Mouse (Mus musculus) liver, embryonic 13.5 days (tissue): ENCODE data around the gene Cdk14. TPM values are rescaled to one million over a fixed set of nuclear protein-coding genes. Genes with fewer than 3 reads are reported as not detected.

Experiments
- ATAC-seq: fragments of 200-750 bp; cut with Nextera tagmentation; 2 replicates; pipeline ENCODE4 v1.8.0; 2017; ENCODE audit warnings: low read depth, mild to moderate bottlenecking, moderate number of reproducible peaks, moderate library complexity
- DNase-seq: peaks from one replicate; pipeline ENCODE4 v3.0.0; 2022
- H3K27ac ChIP-seq: fragments of 300-500 bp; sonication (generic); 2 replicates; pipeline ENCODE4 v1.5.1; 2015; ENCODE audit warnings: moderate library complexity, mild to moderate bottlenecking, inconsistent platforms
- H3K27me3 ChIP-seq: fragments of 300-500 bp; sonication (generic); 2 replicates; pipeline ENCODE4 v1.6.1; 2015; ENCODE audit warnings: mild to moderate bottlenecking, inconsistent platforms
- H3K36me3 ChIP-seq: fragments of 300-500 bp; sonication (generic); 2 replicates; pipeline ENCODE4 v1.6.1; 2015; ENCODE audit warnings: mild to moderate bottlenecking, inconsistent platforms
- H3K4me1 ChIP-seq: fragments of 300-500 bp; sonication (generic); replicated peaks from 2 replicates; pipeline ENCODE4 v1.6.1; 2015; ENCODE audit warnings: inconsistent platforms
- H3K4me2 ChIP-seq: fragments of 300-500 bp; sonication (generic); 2 replicates; pipeline ENCODE4 v1.6.1; 2015; ENCODE audit warnings: inconsistent platforms, mild to moderate bottlenecking, moderate library complexity
- H3K4me3 ChIP-seq: fragments of 300-500 bp; sonication (generic); replicated peaks from 2 replicates; pipeline ENCODE4 v1.5.1; 2015; ENCODE audit warnings: mild to moderate bottlenecking, inconsistent platforms
- H3K9ac ChIP-seq: fragments of 300-500 bp; sonication (generic); 2 replicates; pipeline ENCODE4 v1.6.1; 2015; ENCODE audit warnings: mild to moderate bottlenecking, inconsistent platforms
- H3K9me3 ChIP-seq: fragments of 300-500 bp; sonication (generic); replicated peaks from 2 replicates; pipeline ENCODE4 v1.6.1; 2016; ENCODE audit warnings: inconsistent platforms
- WGBS: fragments of 180-500 bp; shearing (Covaris S2); methylation state at CpG from one replicate; pipeline ENCODE4 v1.1.7; 2015; ENCODE audit not compliant: insufficient replicate concordance; 5-methylcytosine and 5-hydroxymethylcytosine counted together
- polyA plus RNA-seq: library from polyadenylated mRNA; unstranded; fragments of >200 nt; fragmentation: Nextera tagmentation; extraction: Ambion mirVana; gene quantifications from 2 replicates; pipeline ENCODE4 v1.2.1, GENCODE M21; 2015

Gene Cdk14
- 1.4 and 2.1 TPM in 2 replicates for polyA plus RNA-seq

GRCm38 (mm10) chr5:5419992-5420455 is at the start of gene Cdk14:
Gene Cdk14 (minus strand): TSS chr5:5420312.
- 0 out of 2 replicates have a peak within 1 kb of the TSS, but pooled peaks have one; percentile 9 for H3K4me2 ChIP-seq
- WGBS: 18% methylated on average over 9 of the region's 9 CpGs
- no peaks in the 10 kb centered on the region for H3K36me3 ChIP-seq
- H3K4me1 ChIP-seq: no peaks in the 10 kb centered on the region
- peak; percentile 41 for ATAC-seq
- H3K9me3 ChIP-seq: no peaks in the 10 kb centered on the region
- H3K4me3 ChIP-seq: no peak within 1 kb of the TSS
- H3K27ac ChIP-seq: no peak within 1 kb of the TSS; the same call in 1 of the 2 replicates
- no peak within 1 kb of the TSS for H3K9ac ChIP-seq
- no peak for DNase-seq
- H3K27me3 ChIP-seq: no peaks in the 10 kb centered on the region

- Histone ChIP-seq H3K4me2 (no peak overlapping the region), H3K27ac (no peak overlapping the region), H3K4me1 (no peaks in the 10 kb centered on the region), H3K9ac (no peak overlapping the region), H3K9me3 (no peaks in the 10 kb centered on the region), H3K36me3 (no peaks in the 10 kb centered on the region), H3K27me3 (no peaks in the 10 kb centered on the region), H3K4me3 (no peak overlapping the region)
- no peak for DNase-seq
- ATAC-seq: no peak
- 28% methylated on average over 1 of the region's 1 CpGs for WGBS
Measured at GRCm38 (mm10) chr5:5465256-5465655, 45.1 kb upstream of the Cdk14 start.

GRCm38 (mm10) chr5:5431746-5432438 is 11.8 kb upstream of the Cdk14 start:
- 56% methylated on average over 5 of the region's 5 CpGs for WGBS
- no peak for ATAC-seq
- H3K27me3 ChIP-seq: no peaks in the 10 kb centered on the region
- DNase-seq: no peak
- H3K9ac ChIP-seq: no peak overlapping the region
- H3K36me3 ChIP-seq: no peaks in the 10 kb centered on the region
- no peaks in the 10 kb centered on the region for H3K9me3 ChIP-seq
- H3K4me1 ChIP-seq: no peaks in the 10 kb centered on the region
- no peak overlapping the region for H3K27ac ChIP-seq
- no peak overlapping the region for H3K4me2 ChIP-seq
- H3K4me3 ChIP-seq: no peak overlapping the region

GRCm38 (mm10) chr5:5423723-5424171 is 3.6 kb upstream of the Cdk14 start:
- no peaks in the 10 kb centered on the region for H3K27me3 ChIP-seq
- H3K9ac ChIP-seq: no peak overlapping the region
- ATAC-seq: no peak
- 55% methylated on average over 6 of the region's 6 CpGs for WGBS
- no peak overlapping the region for H3K4me2 ChIP-seq
- H3K4me3 ChIP-seq: no peak overlapping the region
- no peaks in the 10 kb centered on the region for H3K9me3 ChIP-seq
- no peak overlapping the region for H3K27ac ChIP-seq
- H3K36me3 ChIP-seq: no peaks in the 10 kb centered on the region
- DNase-seq: no peak
- no peaks in the 10 kb centered on the region for H3K4me1 ChIP-seq

GRCm38 (mm10) chr5:5423081-5423480 is 3.0 kb upstream of the Cdk14 start:
- Histone ChIP-seq H3K36me3 (no peaks in the 10 kb centered on the region), H3K9ac (no peak overlapping the region), H3K4me2 (no peak overlapping the region), H3K4me1 (no peaks in the 10 kb centered on the region), H3K9me3 (no peaks in the 10 kb centered on the region), H3K4me3 (no peak overlapping the region), H3K27me3 (no peaks in the 10 kb centered on the region), H3K27ac (no peak overlapping the region)
- 86% methylated on average over 4 of the region's 4 CpGs for WGBS
- no peak for DNase-seq
- ATAC-seq: no peak

GRCm38 (mm10) chr5:5421439-5421838 is 1.3 kb upstream of the Cdk14 start:
- Histone ChIP-seq H3K27me3 (no peaks in the 10 kb centered on the region), H3K9ac (no peak overlapping the region), H3K36me3 (no peaks in the 10 kb centered on the region), H3K9me3 (no peaks in the 10 kb centered on the region), H3K4me3 (no peak overlapping the region), H3K27ac (no peak overlapping the region), H3K4me2 (no peak overlapping the region), H3K4me1 (no peaks in the 10 kb centered on the region)
- WGBS: 71% methylated on average over 2 of the region's 2 CpGs
- DNase-seq: no peak
- no peak for ATAC-seq

- Histone ChIP-seq H3K9me3 (no peaks in the 10 kb centered on the region), H3K4me2 (no peak overlapping the region), H3K4me1 (no peaks in the 10 kb centered on the region), H3K27ac (no peak overlapping the region; the same call in 1 of the 2 replicates), H3K36me3 (no peaks in the 10 kb centered on the region), H3K27me3 (no peaks in the 10 kb centered on the region), H3K9ac (no peak overlapping the region), H3K4me3 (no peak overlapping the region)
- no peak for DNase-seq
- ATAC-seq: no peak
- 53% methylated on average over 1 of the region's 1 CpGs for WGBS
Measured at GRCm38 (mm10) chr5:5419253-5419652, 859 bp downstream of the Cdk14 start.

- Histone ChIP-seq H3K4me1 (no peaks in the 10 kb centered on the region), H3K27ac (no peak overlapping the region), H3K4me2 (no peak overlapping the region), H3K27me3 (no peaks in the 10 kb centered on the region), H3K9me3 (no peaks in the 10 kb centered on the region), H3K36me3 (no peaks in the 10 kb centered on the region), H3K9ac (no peak overlapping the region), H3K4me3 (no peak overlapping the region)
- ATAC-seq (no peak), DNase-seq (no peak)
- 62% methylated on average over 3 of the region's 3 CpGs for WGBS
Measured at GRCm38 (mm10) chr5:5414835-5415234, 5.3 kb downstream of the Cdk14 start.

GRCm38 (mm10) chr5:5411886-5412285 is 8.2 kb downstream of the Cdk14 start:
- WGBS: 73% methylated on average over 2 of the region's 2 CpGs
- H3K9me3 ChIP-seq: no peaks in the 10 kb centered on the region
- H3K27me3 ChIP-seq: no peaks in the 10 kb centered on the region
- no peaks in the 10 kb centered on the region for H3K36me3 ChIP-seq
- H3K9ac ChIP-seq: no peak overlapping the region
- no peak overlapping the region for H3K4me2 ChIP-seq
- no peak overlapping the region for H3K4me3 ChIP-seq
- 0 out of 2 replicates have a peak overlapping the region, but pooled peaks have one; percentile 16 for H3K27ac ChIP-seq
- DNase-seq (no peak), ATAC-seq (peak; percentile 61; the same call in 1 of the 2 replicates)
- H3K4me1 ChIP-seq: no peaks in the 10 kb centered on the region

- no peak for DNase-seq
- Histone ChIP-seq H3K9me3 (no peaks in the 10 kb centered on the region), H3K36me3 (no peaks in the 10 kb centered on the region), H3K4me1 (no peaks in the 10 kb centered on the region), H3K27ac (no peak overlapping the region), H3K27me3 (no peaks in the 10 kb centered on the region), H3K4me2 (no peak overlapping the region), H3K9ac (no peak overlapping the region), H3K4me3 (no peak overlapping the region)
- no peak for ATAC-seq
- 45% methylated on average over 4 of the region's 4 CpGs for WGBS
Measured at GRCm38 (mm10) chr5:5401986-5402385, 18.1 kb downstream of the Cdk14 start.

GRCm38 (mm10) chr5:5392786-5393185 is 27.3 kb downstream of the Cdk14 start:
- Histone ChIP-seq H3K9me3 (no peaks in the 10 kb centered on the region), H3K9ac (no peak overlapping the region), H3K4me1 (no peaks in the 10 kb centered on the region), H3K27me3 (no peaks in the 10 kb centered on the region), H3K27ac (no peak overlapping the region), H3K4me3 (no peak overlapping the region), H3K36me3 (no peaks in the 10 kb centered on the region), H3K4me2 (no peak overlapping the region)
- WGBS: 40% methylated on average over 3 of the region's 3 CpGs
- ATAC-seq (no peak), DNase-seq (no peak)
